Mouse (Mus musculus): ENCODE measurements at regions not wholly inside any gene's neighbourhood (a gene's known extent, or its start where the extent isn't known, plus 50 kb on each side); places are given as distances from the start of the nearest gene placed in this dataset.

- TF ChIP-seq CTCF (IDR thresholded peaks at IDR 0.05 in 2 of 3, conservative IDR thresholded peaks at IDR 0.05 in 1 of 3; ENCODE audit: control insufficient read depth in 1 of 3, insufficient read depth in 1 of 3, low read depth in 2 of 3, low read length in 3 of 3, poor library complexity in 1 of 3, severe bottlenecking in 1 of 3) (no peak), UBTF (IDR thresholded peaks at IDR 0.05; ENCODE audit: borderline replicate concordance, insufficient read depth, low read depth, low read length) (no peak), MAX (IDR thresholded peaks at IDR 0.05; ENCODE audit: low read length) (no peak), SIN3A (IDR thresholded peaks at IDR 0.05; ENCODE audit: low read length) (no peak), GATA1 (IDR thresholded peaks at IDR 0.05; ENCODE audit: low read depth, low read length) (peak; percentile 35; the same call in 1 of the 2 replicates), KAT2A (conservative IDR thresholded peaks at IDR 0.05; ENCODE audit: low read depth, low read length) (no peak), USF2 (IDR thresholded peaks at IDR 0.05; ENCODE audit: borderline replicate concordance in 1 of 2, insufficient read depth in 1 of 2, low read depth in 1 of 2, low read length in 2 of 2) (no peak), CHD2 (IDR thresholded peaks at IDR 0.05; ENCODE audit: low read length) (no peak), GABPA (IDR thresholded peaks at IDR 0.05; ENCODE audit: low read depth, low read length) (no peak), E2F4 (IDR thresholded peaks at IDR 0.05; ENCODE audit: borderline replicate concordance, low read depth, low read length) (no peak), TAL1 (IDR thresholded peaks at IDR 0.05; ENCODE audit: low read length) (peak; percentile 26; the same call in 1 of the 2 replicates), POLR2A (IDR thresholded peaks at IDR 0.05; ENCODE audit: control insufficient read depth in 1 of 2, insufficient read depth in 1 of 2, low read depth in 1 of 2, low read length in 2 of 2, poor library complexity in 1 of 2) (no peak)
Measured at GRCm38 (mm10) chr10:38059050-38059449, 762.5 kb downstream of the Rfpl4b start.
